Mouse (Mus musculus) ovary, postnatal 10 days (tissue): ENCODE data around the gene Otop2.

Source experiments
- DNase-seq: peaks from one replicate; pipeline ENCODE4 v3.0.0; 2022; ENCODE audit warnings: low spot score

The Otop2 gene

GRCm38 (mm10) chr11:115306863-115307262, at the start of gene Otop2:
TSS of gene Otop2 (plus strand) at chr11:115307163.
- DNase-seq = no peak

- DNase-seq = no peak
Observed at GRCm38 (mm10) chr11:115257775-115258510, 49.0 kb upstream of the Otop2 start.

- DNase-seq = no peak
Observed at GRCm38 (mm10) chr11:115259134-115259533, 47.8 kb upstream of the Otop2 start.

GRCm38 (mm10) chr11:115262954-115263353, 44.0 kb upstream of the Otop2 start:
- no peak for DNase-seq

DNA sequence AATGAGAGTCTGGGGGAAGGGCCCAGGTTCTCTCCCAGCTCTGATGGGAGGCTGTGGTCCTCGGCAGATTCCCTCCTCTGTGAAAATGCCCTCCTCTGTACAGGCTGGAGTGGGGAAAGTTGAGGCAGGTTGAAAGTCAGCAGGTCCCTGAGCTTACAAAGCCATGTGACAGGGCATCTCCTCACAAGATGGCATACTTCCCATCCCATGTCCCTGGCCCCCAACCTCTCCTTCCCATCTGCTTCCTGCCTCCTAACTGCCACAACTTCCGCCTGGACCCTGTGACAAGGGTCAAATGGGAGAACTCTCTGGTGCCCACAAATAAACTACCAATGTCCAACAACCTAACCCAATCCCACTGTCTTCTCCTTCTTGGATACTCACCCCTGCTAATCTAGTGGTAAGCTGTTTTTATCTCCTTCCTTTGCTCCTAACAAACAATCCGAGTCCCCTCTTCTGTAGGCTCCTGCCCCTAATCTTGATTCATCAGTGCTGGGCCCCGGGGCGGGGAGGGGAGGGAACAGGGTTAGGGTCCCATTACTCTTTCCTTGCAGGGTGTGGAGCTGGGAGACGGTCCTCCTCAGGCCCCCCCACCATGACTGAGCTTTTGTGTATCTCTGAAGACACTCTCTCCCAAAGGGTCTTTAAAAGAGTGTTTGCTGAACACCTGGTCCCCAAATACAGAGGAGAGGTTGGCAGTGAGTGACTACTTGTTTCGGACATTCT, 42.7 kb upstream of the Otop2 start:
- DNase-seq = no peak

GRCm38 (mm10) chr11:115264862-115265668, 41.9 kb upstream of the Otop2 start:
- DNase-seq = no peak

- DNase-seq = no peak
Observed at GRCm38 (mm10) chr11:115265771-115266399, 41.1 kb upstream of the Otop2 start.

GRCm38 (mm10) chr11:115266400-115266778, 40.6 kb upstream of the Otop2 start:
- no peak for DNase-seq

- DNase-seq = no peak
Observed at GRCm38 (mm10) chr11:115267061-115267883, 39.7 kb upstream of the Otop2 start, which contains the start of gene Grin2c. TSS of gene Grin2c (minus strand) at chr11:115267243.

- no peak for DNase-seq
Observed at GRCm38 (mm10) chr11:115267958-115268357, 39.0 kb upstream of the Otop2 start.

GRCm38 (mm10) chr11:115269330-115270066, 37.5 kb upstream of the Otop2 start:
- DNase-seq = no peak

DNA sequence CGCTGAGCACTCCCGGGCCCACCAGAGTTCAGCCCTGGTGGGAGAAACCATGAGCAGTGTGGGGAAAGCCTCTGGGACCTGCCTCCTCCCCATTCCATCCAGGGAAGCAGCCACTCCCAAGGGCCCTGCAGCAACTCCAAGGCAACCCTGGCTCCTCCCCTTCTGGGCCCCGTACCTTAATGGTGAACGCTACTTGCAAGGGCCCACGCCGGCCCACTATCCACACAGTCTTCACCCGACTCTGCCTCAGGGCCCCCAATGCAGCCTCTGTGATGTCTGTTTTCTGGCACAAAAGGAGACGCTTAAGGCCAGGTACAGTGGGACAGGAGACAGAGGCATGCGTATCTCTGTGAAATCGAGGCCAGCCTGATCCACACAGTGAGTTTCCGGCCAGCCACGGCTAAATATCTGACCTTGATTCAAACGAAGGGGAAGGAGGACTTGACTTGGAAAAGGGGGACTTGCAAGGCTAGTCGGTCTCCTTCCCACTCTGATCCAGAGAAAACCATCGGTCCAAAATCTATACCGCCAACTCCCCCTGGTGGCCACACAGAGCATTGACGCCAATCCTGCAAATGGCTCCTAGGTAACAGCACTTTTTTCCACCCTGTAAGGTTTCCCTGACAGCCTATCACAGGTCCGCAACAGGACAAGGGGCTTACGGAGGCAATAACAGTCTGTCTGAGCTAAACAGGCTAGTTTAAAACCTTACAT, 36.7 kb upstream of the Otop2 start:
- DNase-seq = peak; percentile 69

- no peak for DNase-seq
Observed at GRCm38 (mm10) chr11:115271052-115271451, 35.9 kb upstream of the Otop2 start.

DNA sequence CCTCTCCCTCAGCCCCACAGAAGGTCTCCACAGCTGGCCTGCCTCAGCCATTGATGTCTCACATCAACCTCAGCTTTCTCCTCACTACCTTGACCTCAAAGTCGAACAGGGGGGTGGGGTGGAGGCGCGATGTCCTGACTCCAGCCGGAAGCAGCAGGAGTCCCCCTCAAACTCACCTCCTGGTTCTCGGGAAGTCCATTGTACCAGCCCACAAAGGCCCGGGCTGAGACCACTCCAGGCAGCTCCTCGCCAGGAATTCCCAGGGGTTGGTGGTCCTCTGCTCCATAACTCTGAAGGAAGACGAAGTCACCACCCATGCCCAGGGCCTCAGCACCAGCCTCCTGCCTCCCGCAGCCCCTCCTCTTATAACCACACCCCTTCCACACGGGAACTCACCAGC, 35.5 kb upstream of the Otop2 start:
- no peak for DNase-seq

DNA sequence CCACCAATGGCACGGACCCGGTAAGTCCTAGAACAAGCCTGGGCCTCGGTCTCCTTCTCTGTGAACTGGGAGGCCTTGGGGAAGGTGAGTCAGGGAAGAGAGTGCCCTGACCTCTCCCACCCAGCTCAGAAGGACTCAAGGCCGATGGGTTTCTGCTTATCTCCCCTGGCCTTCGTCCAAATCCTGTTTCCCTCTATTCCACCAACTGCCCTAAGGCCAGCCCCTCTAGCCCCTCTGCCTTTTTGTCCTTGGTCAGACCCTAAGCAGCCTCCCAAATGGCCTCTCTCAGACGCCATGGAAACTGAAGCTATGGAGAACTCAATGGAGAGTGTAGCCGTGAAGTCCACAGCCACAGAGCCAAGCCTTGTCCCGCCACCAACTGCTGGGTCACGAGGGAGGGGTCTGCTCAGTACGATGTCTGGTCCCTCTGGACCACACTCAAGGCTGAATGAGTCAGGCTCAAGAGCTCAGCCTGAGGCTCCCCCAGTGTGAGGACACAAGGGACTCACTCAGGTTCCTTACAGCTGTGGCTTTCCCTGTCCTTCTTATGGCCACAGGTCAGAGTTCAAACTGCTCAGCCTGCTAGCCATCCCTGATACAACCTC, 34.0 kb upstream of the Otop2 start:
- DNase-seq = no peak

- DNase-seq = no peak
Observed at GRCm38 (mm10) chr11:115273735-115274134, 33.2 kb upstream of the Otop2 start.

GRCm38 (mm10) chr11:115274178-115274577, 32.8 kb upstream of the Otop2 start:
- no peak for DNase-seq

DNA sequence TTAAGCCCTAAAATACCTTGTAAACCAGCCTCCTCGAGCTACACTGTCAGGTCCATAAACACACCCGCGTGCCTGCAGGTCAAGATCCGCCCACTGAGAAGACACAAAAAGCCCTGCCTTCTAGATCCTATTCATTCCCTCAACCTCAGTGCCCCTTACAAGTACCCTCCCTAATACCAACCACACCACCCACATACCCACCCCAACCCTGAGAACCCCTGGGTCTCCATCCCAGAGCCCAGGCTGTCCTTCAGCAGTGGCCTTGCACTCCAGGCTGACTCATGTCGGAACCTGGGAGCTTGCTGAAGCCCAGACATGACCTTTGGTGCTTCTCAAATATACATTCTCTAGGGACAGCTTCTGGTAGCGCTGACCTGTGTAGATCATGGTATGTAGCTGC, 32.2 kb upstream of the Otop2 start:
- no peak for DNase-seq

DNA sequence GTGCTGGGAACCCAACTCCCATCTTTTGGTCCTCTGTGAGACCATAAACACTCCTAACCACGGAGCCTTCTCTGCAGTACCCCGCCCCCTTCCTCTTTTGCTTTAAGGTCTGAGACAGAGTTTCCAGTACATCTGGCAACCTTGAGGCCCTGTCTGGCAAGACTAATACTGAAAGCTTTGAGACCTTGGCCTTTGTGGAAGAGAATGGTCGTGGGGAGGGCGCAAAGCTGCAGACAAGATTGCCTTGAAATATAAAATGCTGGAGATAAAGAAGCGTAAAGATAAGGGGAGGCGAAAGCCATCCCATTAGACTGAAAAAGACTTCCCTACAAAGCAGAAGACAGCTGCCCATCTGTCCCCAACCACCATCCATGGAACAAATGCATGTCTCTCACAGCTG, 31.5 kb upstream of the Otop2 start:
- DNase-seq = no peak

DNA sequence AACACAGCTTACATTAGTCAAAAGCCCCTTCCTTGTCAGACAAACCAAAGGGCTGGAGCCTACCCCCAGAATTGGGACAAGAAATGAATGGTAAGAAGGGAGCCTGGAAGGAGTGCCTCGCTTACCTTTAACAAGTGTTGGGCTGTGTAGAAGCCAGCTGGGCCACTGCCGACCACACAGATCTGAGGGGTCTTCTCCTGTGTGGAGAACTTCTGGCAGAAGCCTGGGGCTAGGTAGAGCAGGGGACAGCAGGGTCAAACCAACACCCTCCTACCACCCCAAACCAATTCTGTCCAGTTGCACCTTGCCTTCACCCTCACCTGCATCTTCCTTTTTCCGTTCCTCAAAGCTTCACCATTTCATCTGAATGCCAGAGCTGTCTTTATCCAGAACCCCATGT, 31.0 kb upstream of the Otop2 start:
- DNase-seq = no peak
